Mouse (Mus musculus) layer of hippocampus, adult 18-20 months (tissue): ENCODE data around the gene Farp1. TPM values are rescaled to one million over a fixed set of nuclear protein-coding genes. Genes with fewer than 3 reads are reported as not detected.

Source experiments
- DNase-seq, 2 experiments: peaks; one replicate each; pipeline ENCODE4 v3.0.0; 2022; ENCODE audit warnings: low spot score in 2 of 2
- total RNA-seq, 2 experiments: library from RNA; stranded (reverse); gene quantifications; 2 replicates each; pipeline ENCODE4 v1.2.3; 2021

Farp1 gene
- total RNA-seq, 2 experiments from 2014 or later: 92.2 to 98.8 TPM

DNA sequence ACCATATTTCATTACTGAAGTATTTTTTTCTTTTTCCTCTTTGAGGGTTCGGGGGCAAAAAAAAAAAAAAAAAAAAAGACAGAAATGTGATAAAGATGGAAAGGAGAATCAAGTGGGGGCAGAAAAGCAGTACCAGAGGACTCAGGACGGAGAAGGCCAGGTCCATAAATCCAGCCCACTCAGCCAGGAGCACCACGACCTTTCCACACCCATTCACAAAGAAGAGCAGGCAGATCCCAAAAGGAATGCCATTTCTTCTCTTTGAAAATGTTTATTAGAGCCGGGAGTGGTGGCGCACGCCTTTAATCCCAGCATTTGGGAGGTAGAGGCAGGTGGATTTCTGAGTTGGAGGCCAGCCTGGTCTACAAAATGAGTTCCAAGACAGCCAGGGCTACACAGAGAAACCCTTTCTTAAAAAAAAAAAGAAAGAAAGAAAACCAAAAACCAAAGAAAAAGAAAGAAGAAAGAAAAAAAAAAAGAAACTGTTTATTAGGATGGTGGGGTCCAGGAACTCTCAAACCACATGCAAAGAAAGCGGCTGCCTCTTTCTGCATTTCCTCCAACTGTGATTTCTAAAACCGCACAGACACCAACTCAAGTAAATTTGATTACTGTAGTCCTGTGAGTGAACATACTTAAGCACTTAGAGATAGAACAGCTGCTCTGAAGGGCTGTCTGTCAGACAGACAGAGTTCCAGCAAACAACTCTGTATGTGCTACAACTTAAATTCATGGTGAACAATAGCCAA lies 270.5 kb downstream of the Farp1 start:
- no peak for DNase-seq

DNA sequence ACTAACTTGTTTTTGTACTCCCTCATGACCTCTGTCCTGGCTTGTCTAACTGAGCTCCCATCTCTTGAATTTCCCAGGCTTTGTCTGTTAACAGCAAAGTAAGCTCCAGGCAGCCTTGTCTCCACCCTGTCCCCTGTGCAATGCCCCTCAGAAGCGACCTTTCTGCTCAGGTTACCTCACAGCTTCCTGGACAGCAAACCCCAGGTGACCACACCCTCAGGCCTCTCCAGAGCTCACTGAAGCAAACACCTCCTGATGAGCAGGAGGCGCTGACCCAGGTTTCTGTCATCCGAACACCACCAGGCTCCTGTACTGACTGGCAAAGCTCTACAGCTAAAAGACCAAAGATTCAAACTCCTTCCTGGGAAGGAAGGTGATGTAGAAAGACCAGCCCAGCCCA lies 274.9 kb downstream of the Farp1 start:
- DNase-seq: no peak

DNA sequence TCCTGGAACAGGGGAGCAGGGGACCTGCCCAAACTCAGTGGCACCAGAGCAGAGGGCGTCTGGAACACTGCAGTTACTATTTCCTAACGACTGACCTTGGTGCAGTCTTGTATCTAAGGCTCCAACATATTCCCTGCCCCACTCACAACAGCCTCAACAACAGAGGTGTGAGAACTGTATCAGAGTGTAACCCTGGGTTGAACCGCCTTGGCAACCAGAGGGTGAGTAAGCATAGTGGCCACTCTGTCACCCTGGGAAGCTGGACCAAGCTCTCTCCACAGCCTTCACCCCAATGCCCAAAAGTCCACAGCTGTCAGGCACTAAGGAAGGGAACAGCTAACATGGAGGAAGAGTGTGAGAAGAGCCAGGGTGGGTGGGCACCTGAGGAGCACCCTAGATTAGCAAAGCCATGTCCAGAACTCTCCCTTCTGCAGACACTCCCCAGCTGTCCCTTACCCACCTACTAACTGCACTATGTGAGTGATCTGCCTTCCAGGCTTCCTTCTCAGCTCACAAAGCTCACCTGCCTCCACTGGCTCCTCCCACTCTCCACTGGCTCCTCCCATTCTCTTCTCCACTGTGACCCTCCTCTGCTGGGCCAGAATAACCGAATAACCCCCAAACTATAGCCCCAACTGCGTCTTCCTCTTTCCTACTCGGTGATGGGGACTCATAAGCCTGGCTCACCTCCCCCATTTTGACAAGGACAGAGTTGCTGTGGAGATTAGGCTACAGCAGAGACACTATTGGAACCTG lies 275.5 kb downstream of the Farp1 start:
- no peak for DNase-seq

DNA sequence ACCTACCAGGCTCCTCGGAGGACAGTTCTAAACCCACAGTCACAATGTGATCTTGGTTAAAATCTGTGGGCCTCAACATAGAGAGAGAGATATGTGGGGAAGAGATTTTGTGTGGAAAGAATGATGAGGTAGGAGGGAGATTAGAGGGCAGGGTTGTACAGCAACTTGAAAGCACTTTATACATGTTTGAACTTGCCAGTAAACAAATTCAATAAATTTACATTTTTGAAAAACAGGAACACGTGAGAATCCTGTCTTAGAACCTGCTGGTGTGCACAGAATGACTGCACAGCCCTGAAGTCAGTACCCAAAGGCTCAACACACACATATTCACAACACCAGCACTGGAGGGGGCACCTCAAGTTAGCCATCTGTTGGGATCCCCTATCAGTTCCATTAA lies 276.1 kb downstream of the Farp1 start:
- no peak for DNase-seq

DNA sequence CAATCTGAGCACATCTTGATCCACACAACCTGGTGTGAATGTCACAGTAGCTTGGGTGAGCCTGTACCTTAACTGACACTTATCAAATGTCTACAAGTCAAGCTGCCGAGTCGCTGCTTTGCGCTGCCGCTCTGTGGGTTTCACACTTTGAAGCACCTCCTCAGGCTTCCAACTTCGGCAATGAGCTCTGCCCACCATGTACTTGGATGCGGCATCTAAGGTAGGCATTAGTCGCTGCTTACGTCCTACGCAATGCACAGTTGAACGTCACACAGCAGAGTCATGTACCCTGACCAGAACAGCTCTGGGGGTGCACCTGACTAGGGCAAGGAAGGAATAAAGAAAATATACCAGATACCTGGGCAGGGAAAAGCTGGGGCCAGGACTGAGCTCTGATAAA lies 278.3 kb downstream of the Farp1 start:
- no peak for DNase-seq

DNA sequence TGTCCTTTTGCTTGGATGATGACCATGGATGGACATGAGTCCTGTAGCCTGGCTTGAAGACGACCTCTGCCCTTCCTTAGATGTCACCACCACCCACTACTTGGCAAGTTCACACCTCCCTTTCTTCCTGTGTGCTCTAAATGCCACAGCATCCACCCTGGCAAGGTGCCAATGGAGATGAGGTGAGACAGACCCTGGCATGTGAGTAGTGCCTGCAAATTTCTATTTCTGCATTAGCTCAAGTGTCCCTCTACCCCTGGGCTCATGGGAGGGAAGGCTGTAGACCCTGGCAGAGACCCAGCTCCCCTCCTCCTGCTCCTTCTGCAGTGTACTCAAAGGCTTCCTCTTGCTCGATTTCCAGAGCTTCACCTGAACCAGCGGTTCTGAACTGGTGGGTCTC lies 279.9 kb downstream of the Farp1 start:
- no peak for DNase-seq

DNA sequence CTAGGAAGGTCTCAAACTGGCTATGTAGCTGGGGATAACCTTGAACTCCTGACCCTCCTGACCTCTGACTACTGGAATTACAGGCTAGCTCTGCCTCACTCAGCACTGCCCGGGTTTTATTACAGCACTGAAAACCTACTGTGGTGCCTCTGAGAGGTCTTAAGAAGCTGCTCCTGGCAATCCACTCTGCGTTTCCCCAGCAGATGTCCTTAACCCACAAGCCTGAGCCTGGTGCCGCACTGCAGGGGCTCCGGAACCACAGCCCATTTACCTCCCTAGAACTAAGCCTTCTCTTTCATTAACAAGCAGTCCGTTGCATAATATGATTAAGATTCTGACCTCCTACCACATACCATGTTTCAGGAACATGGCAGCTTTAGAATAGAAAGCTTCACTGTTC lies 281.1 kb downstream of the Farp1 start:
- no peak for DNase-seq

DNA sequence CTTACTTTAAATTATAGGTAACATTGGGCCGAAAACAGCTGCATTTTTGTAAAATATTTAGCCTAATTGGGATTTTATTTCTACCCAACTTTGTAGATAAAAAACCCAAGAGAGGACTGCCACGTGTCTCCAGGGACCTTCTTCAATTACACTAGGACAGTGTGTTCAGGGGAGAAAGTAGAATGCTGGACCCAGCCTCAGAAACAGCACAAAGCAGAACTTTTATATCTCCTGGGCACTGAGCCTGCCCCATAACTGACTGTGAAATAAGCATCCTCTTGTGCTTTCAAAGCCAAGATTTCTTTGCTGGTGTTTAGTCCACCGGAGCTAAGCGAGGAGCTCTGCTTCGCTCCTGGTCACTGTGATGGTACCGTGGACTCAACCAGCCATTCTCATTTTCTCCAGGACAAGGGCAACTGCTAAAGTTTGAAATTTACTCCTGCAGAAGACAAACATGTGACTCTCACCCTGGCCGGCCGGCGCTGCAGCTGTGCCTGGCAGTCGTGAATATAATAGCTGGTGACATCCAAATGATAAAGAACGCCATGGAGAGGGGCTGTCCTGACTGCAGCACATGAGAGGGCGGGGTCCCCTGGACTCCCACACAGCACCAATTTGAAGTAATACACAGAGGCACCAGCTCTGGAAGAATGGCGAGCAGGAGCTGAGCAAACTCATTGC lies 281.8 kb downstream of the Farp1 start:
- no peak for DNase-seq

DNA sequence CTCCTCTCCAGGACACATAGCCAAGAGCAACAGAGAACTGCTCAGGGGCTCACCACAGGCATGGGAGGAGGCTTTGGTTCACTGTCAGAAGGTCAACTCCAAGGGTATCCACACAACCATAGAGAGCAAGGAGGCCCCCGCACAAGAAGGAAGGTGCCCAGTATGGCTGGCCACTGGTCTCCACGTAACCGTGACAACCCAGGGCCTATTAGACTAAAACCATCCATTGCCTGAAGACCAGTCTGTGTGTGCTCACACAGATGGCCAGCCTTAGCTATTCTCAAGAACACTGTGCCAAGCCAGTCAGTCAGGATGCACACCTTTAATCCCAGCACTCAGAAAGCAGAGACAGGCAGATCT lies 282.3 kb downstream of the Farp1 start:
- no peak for DNase-seq

DNA sequence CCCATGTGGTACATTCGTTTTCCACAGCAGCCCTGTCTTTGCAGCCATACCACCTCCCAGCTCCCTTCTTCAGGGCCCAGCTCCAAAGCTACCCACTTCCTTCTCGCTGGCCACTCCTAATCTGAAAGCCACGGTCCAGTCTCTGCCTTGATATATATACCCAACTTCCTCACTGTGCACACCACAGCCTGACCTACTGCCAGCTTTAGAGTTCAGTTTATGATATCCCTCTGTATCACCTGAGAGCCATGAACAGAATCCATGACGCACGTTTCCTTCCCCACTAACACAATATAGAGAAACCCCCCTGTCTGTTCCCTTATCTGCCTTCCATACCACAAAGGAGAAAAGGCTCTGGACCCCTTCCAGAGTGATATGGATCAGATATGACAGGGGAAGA lies 283.4 kb downstream of the Farp1 start:
- no peak for DNase-seq

DNA sequence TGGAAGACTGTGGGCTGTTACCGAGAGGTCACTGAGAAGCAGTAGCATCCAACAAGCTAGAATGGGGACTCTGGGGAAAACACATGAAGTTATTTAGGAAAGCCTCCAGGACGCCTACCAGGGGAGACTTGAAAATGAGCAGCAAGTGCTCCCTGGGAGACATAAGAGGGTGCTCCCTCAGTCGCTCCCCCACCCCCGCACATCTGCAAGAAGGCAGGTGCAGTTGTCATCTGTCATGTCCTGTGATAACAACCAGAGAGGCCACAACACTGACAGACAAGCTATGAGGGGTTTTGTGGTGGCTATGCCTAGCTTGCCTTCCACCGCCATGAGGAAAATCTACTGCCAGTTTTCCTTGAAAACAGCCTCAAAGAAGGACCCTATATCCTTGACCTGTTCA lies 287.1 kb downstream of the Farp1 start:
- DNase-seq: no peak

DNA sequence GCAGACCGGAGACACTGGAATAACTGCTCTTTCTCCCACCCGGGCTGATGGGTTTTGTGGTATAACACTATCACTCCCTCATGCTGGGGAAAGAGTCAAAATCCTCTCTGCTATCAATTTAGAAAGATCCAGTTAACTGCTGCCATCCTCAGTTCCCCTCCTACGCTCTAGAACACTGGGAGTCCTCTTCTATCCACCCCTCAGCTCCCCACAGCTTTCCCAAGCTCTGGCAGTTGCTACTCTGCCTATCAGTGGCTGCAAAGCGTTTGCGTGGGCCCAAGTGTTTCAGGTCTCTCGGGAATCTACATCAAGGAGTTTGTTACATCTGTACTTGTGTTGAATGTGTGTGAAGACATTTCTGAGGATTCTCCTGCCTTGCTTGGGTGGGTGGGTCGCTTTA lies 287.6 kb downstream of the Farp1 start:
- DNase-seq: peak in 1 of 2 experiments; percentile 65

DNA sequence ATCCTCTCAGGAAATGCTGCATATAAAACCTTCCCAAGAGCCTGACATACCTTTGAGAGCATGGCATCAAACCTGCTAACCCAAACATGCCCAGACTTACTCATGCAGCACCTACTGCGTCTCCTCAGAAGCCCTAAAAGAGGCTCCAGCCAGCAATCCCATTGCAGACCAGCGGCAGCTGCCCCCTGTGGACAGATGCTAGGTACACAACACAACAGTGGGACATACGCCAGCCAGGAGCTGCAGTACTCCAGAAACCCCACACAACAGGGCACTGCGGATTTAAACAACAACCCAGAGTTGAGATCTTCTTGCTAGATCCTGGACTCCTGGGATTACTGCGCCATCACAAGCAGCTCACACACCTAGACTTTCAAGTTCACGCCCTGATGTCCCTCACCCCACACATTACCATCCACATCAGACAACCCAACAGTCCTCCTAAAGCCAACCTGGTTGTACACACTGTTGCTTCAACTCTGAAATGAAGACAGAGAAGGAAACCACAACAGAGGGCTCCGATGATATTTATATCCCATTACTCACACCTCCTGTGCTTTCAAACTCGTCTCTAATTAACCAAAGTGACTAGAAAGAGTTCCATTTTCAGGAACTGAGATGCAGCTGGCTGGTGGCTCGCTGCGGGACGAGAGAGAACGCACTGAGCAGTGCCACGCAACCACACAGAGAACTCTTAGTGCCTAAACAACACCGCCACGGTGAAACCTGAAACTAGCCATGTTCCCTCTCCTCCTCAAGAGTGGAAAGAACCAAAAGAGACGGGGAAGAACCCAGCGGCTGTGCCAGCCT lies 289.7 kb downstream of the Farp1 start:
- no peak for DNase-seq

DNA sequence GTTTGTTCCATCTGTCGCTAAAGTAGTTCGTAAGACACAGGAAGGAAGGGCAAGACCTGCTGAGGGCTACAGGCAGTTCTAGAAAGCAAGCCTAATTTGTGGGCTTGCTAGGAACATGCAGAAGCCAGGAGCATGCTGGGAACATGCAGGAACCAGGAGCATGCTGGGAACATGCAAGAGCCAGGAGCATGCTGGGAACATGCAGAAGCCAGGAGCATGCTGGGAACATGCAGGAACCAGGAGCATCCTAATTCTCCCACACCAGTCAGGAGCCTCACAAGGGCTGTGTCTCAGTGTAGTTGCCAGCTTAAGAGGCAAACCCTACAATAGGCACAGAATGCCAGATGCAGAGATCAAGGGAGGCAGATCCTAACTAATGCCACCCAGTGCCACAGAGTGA lies 291.4 kb downstream of the Farp1 start:
- no peak for DNase-seq

DNA sequence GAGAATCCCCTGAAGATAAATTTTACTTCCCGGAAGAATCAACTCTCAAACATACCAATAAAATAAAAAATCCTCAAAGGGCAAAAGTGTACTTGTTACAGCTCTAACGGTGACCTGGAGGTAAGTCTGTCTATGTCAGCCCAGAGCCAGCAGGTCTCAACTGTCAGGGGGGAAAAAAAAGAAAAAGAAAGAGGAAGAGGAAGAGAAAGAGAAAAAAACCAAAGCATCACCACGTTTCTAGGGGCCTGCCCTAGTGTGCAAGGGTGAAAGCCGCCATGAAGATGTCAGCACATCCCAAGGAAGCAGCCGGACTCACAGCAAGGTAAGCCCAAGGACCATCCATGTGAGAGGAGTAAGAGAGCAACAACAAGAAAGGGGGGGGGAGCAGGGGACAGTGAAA lies 293.9 kb downstream of the Farp1 start:
- no peak for DNase-seq

DNA sequence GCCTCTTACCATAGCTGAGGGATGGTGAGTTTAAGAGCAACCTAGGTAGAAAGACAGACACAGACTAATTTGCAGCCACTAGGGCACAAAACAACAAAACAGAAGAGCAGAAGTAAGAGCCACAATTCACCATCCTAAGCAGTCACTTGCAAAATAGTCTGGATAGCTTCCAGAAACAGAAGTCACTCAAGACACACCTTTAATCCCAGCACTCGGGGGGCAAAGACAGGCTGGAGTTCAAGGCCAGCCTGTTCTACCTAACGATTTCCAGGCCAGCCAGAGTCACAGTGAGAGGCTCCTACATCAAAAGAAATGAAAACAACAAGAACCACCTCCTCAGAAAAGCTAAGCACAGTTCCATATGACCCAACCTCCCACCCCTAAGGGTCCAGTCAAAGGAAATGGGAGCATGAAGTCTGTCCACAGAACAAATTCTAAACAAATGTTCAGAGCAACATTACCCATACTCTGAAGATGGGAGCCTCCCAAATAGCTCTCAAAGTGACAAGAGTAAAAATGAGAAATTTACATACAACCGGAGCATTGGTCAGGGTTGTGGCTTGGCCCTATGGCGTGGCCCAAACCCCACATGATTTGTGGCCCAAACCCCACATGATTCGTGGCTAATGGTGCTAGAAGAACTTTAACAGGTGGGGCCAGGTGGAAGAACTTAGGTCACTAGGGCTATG lies 294.5 kb downstream of the Farp1 start:
- no peak for DNase-seq

DNA sequence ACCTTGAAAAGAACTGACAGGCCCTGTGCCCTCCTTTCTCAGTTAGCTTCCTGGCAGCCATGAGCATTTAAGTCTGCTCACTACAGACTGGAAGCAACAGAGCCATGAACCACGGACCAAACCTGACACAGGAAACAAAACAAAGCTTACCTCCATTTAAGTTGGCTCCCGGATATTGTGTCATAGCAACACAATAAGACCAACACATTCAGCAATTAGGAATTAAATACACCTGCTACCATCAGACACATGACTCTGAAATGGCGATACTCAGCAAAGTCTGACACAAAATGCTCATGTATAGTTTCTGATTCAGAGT lies 295.0 kb downstream of the Farp1 start:
- no peak for DNase-seq
